Mouse (Mus musculus) bone marrow macrophage, adult 2 months (primary cell): ENCODE measurements at regions not wholly inside any gene's neighbourhood (a gene's known extent, or its start where the extent isn't known, plus 50 kb on each side); places are given as distances from the start of the nearest gene placed in this dataset.

Experiments
- CTCF ChIP-seq: IDR thresholded peaks from 2 replicates; pipeline ENCODE4 v1.5.1; 2012; ENCODE audit warnings: low read depth, mild to moderate bottlenecking, low read length, moderate library complexity
- POLR2A ChIP-seq: IDR thresholded peaks from 2 replicates; pipeline ENCODE4 v1.6.1; 2012; ENCODE audit warnings: mild to moderate bottlenecking, low read depth, low read length, borderline replicate concordance

DNA sequence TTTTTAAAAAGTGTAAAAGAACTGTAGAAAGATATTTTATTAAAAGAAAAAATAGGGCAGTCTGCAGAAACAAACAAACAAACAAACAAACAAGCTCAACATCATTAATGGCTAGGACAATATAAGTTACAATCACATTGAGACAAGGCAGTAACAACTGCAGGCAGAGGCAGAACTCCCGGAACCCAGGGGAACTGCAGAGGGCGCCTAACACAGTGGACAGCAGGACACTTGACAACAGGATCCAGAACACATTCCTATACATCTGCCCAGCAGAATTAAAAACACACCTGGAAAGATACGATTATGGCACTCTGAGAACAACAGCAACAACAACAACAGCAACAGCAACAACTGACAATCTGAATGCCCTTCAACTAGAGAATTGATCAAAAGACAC, 291.5 kb upstream of the Smim15 start:
- no peak for TF ChIP-seq CTCF
- no peak for TF ChIP-seq POLR2A
